Mouse (Mus musculus) stomach, embryonic 15.5 days (tissue): Measurements from ENCODE around the gene Actl7a. TPM values are rescaled to one million over a fixed set of nuclear protein-coding genes. Genes with fewer than 3 reads are reported as not detected.

Source experiments
- ATAC-seq: fragments of 200-750 bp; cut with Nextera tagmentation; 2 replicates; pipeline ENCODE4 v1.8.0; 2017; ENCODE audit warnings: low read depth, moderate number of reproducible peaks, moderate TSS enrichment; ENCODE audit not compliant: insufficient read depth, low FRiP score
- H3K27ac ChIP-seq: fragments of 300-500 bp; sonication (generic); 2 replicates; pipeline ENCODE4 v1.5.1; 2015; ENCODE audit warnings: mild to moderate bottlenecking, inconsistent platforms
- H3K27me3 ChIP-seq: fragments of 300-500 bp; sonication (generic); replicated peaks from 2 replicates; pipeline ENCODE4 v1.6.1; 2015; ENCODE audit warnings: inconsistent platforms
- H3K36me3 ChIP-seq: fragments of 300-500 bp; sonication (generic); 2 replicates; pipeline ENCODE4 v1.6.1; 2015; ENCODE audit warnings: inconsistent platforms
- H3K4me1 ChIP-seq: fragments of 300-500 bp; sonication (generic); 2 replicates; pipeline ENCODE4 v1.6.1; 2015; ENCODE audit warnings: inconsistent platforms
- H3K4me2 ChIP-seq: fragments of 300-500 bp; sonication (generic); 2 replicates; pipeline ENCODE4 v1.6.1; 2015; ENCODE audit warnings: mild to moderate bottlenecking, inconsistent platforms
- H3K4me3 ChIP-seq: fragments of 300-500 bp; sonication (generic); replicated peaks from 2 replicates; pipeline ENCODE4 v1.5.1; 2015; ENCODE audit warnings: inconsistent platforms
- H3K9ac ChIP-seq: fragments of 300-500 bp; sonication (generic); 2 replicates; pipeline ENCODE4 v1.6.1; 2015; ENCODE audit warnings: inconsistent platforms
- H3K9me3 ChIP-seq: fragments of 300-500 bp; sonication (generic); 2 replicates; pipeline ENCODE4 v1.6.1; 2016; ENCODE audit warnings: inconsistent platforms
- WGBS: fragments of 180-500 bp; shearing (Covaris S2); methylation state at CpG from one replicate; pipeline ENCODE4 v1.1.7; 2015; 5-methylcytosine and 5-hydroxymethylcytosine counted together
- polyA plus RNA-seq: library from polyadenylated mRNA; unstranded; fragments of >200 nt; fragmentation: Nextera tagmentation; extraction: Ambion mirVana; gene quantifications from 2 replicates; pipeline ENCODE4 v1.2.1, GENCODE M21; 2015

Actl7a gene
- polyA plus RNA-seq, result not detected in 2 replicates

DNA sequence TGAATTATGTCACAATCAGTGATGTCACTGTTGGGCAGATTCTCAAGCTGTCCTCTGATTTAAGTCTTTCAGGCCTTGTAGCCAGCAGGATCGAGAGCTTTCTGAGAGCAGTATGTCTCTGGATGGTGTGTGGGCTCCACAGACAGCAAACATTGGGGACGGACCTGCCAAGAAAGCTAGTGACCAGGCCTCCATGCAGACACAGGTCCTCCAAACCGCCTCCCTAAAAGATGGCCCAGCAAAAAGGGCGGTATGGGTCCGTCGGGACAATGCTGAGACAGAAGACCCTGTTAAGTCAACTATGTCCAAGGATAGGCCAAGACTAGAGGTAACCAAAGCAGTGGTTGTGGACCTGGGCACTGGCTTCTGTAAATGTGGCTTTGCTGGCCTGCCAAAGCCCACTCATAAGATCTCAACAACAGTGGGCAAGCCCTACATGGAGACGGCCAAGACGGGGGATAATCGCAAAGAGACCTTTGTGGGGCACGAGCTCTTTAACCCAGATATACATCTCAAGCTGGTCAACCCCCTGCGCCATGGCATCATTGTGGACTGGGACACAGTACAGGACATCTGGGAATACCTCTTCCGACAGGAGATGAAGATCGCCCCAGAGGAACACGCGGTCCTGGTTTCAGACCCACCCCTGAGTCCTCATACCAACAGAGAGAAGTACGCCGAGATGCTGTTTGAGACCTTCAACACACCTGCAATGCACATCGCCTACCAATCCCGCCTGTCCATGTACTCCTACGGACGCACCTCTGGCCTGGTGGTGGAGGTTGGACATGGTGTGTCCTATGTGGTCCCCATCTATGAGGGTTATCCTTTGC is at the start of gene Actl7a:
Gene Actl7a, plus strand, starts transcription at position 51 of the 833 bp plus-strand sequence.
- H3K4me3 ChIP-seq, result no peak within 1 kb of the TSS
- no peak within 1 kb of the TSS for H3K4me2 ChIP-seq
- H3K9me3 ChIP-seq, result no peaks in the 10 kb centered on the region
- H3K36me3 ChIP-seq, result peaks cover 14% of the 10 kb centered on the region; the same call in 1 of the 2 replicates
- no peaks in the 10 kb centered on the region for H3K27me3 ChIP-seq
- H3K4me1 ChIP-seq, result no peaks in the 10 kb centered on the region
- no peak within 1 kb of the TSS for H3K9ac ChIP-seq
- H3K27ac ChIP-seq, result no peak within 1 kb of the TSS
- 94% methylated on average over 21 of the region's 21 CpGs for WGBS
- ATAC-seq, result no peak

- H3K9me3 ChIP-seq, result no peaks in the 10 kb centered on the region
- no peak overlapping the region for H3K9ac ChIP-seq
- no peak overlapping the region for H3K4me3 ChIP-seq
- H3K36me3 ChIP-seq, result no peaks in the 10 kb centered on the region
- ATAC-seq, result no peak
- H3K27ac ChIP-seq, result no peak overlapping the region
- no peak overlapping the region for H3K4me2 ChIP-seq
- no peaks in the 10 kb centered on the region for H3K4me1 ChIP-seq
- 74% methylated on average over 7 of the region's 7 CpGs for WGBS
- H3K27me3 ChIP-seq, result no peaks in the 10 kb centered on the region
These were observed 46.8 kb upstream of the Actl7a start for GRCm38 (mm10) chr4:56696401-56696800.

GRCm38 (mm10) chr4:56698671-56699070 is 44.5 kb upstream of the Actl7a start:
- no peak for ATAC-seq
- Histone ChIP-seq H3K4me2 (no peak overlapping the region), H3K27ac (no peak overlapping the region), H3K36me3 (no peaks in the 10 kb centered on the region), H3K27me3 (no peaks in the 10 kb centered on the region), H3K9me3 (no peaks in the 10 kb centered on the region), H3K9ac (no peak overlapping the region), H3K4me3 (no peak overlapping the region), H3K4me1 (no peaks in the 10 kb centered on the region)
- WGBS, result 34% methylated on average over 5 of the region's 5 CpGs

DNA sequence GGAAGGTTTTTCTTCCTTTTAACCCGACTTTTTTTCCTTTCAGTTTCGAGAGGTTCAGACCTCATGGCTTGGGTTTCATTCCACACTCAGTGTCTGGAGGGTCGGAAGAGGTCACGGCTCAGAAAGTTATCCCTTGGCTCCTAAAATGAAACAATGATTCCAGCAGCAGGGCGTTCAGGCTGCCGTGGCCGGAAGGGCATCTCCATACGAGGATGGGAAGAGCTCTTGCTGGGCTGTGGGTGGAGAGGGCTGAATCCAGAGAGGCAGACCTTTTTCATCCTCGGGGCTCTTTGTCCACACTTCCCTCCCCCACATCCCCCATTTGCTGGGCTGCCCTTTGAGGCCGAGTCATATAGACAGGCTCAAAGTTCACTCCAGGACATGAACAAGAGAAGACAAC is 41.0 kb upstream of the Actl7a start:
- 35% methylated on average over 10 of the region's 10 CpGs for WGBS
- Histone ChIP-seq H3K9me3 (no peaks in the 10 kb centered on the region), H3K9ac (no peak overlapping the region), H3K36me3 (no peaks in the 10 kb centered on the region), H3K27me3 (no peaks in the 10 kb centered on the region), H3K4me2 (no peak overlapping the region), H3K4me1 (no peaks in the 10 kb centered on the region), H3K27ac (no peak overlapping the region), H3K4me3 (no peak overlapping the region)
- ATAC-seq, result no peak

GRCm38 (mm10) chr4:56713155-56713554 is 30.1 kb upstream of the Actl7a start:
- Histone ChIP-seq H3K4me3 (no peak overlapping the region), H3K9me3 (no peaks in the 10 kb centered on the region), H3K27ac (no peak overlapping the region), H3K9ac (no peak overlapping the region), H3K36me3 (no peaks in the 10 kb centered on the region), H3K4me2 (no peak overlapping the region), H3K4me1 (no peaks in the 10 kb centered on the region), H3K27me3 (no peaks in the 10 kb centered on the region)
- no peak for ATAC-seq
- 87% methylated on average over 3 of the region's 3 CpGs for WGBS

- Histone ChIP-seq H3K4me1 (no peaks in the 10 kb centered on the region), H3K36me3 (no peaks in the 10 kb centered on the region), H3K27ac (no peak overlapping the region), H3K9me3 (no peaks in the 10 kb centered on the region), H3K4me3 (no peak overlapping the region), H3K4me2 (no peak overlapping the region), H3K27me3 (no peaks in the 10 kb centered on the region), H3K9ac (no peak overlapping the region)
- WGBS, result 59% methylated on average over 5 of the region's 5 CpGs
- no peak for ATAC-seq
These were observed 26.4 kb upstream of the Actl7a start for GRCm38 (mm10) chr4:56716801-56717200.

- Histone ChIP-seq H3K36me3 (no peaks in the 10 kb centered on the region), H3K9me3 (no peaks in the 10 kb centered on the region), H3K4me2 (no peak overlapping the region), H3K27ac (no peak overlapping the region), H3K27me3 (no peaks in the 10 kb centered on the region), H3K4me3 (no peak overlapping the region), H3K9ac (no peak overlapping the region), H3K4me1 (no peaks in the 10 kb centered on the region)
- ATAC-seq, result no peak
- WGBS, result 85% methylated on average over 3 of the region's 3 CpGs
These were observed 25.3 kb upstream of the Actl7a start for GRCm38 (mm10) chr4:56717932-56718331.

- no peak for ATAC-seq
- Histone ChIP-seq H3K4me2 (no peak overlapping the region), H3K36me3 (no peaks in the 10 kb centered on the region), H3K9me3 (no peaks in the 10 kb centered on the region), H3K27me3 (no peaks in the 10 kb centered on the region), H3K27ac (no peak overlapping the region), H3K4me1 (no peaks in the 10 kb centered on the region), H3K4me3 (no peak overlapping the region), H3K9ac (no peak overlapping the region)
- 60% methylated on average over 12 of the region's 12 CpGs for WGBS
These were observed 24.4 kb upstream of the Actl7a start for GRCm38 (mm10) chr4:56718573-56719442.

- no peak overlapping the region for H3K4me3 ChIP-seq
- H3K4me1 ChIP-seq, result no peaks in the 10 kb centered on the region
- no peak overlapping the region for H3K4me2 ChIP-seq
- no peak for ATAC-seq
- H3K36me3 ChIP-seq, result no peaks in the 10 kb centered on the region
- no peak overlapping the region for H3K9ac ChIP-seq
- WGBS, result 60% methylated on average over 9 of the region's 9 CpGs
- H3K27ac ChIP-seq, result no peak overlapping the region
- H3K27me3 ChIP-seq, result no peaks in the 10 kb centered on the region
- no peaks in the 10 kb centered on the region for H3K9me3 ChIP-seq
These were observed 23.8 kb upstream of the Actl7a start for GRCm38 (mm10) chr4:56719456-56719855.

GRCm38 (mm10) chr4:56720403-56720802 is 22.8 kb upstream of the Actl7a start:
- H3K4me3 ChIP-seq, result no peak overlapping the region
- no peaks in the 10 kb centered on the region for H3K4me1 ChIP-seq
- no peaks in the 10 kb centered on the region for H3K9me3 ChIP-seq
- no peak overlapping the region for H3K9ac ChIP-seq
- no peak overlapping the region for H3K27ac ChIP-seq
- H3K36me3 ChIP-seq, result no peaks in the 10 kb centered on the region
- H3K27me3 ChIP-seq, result no peaks in the 10 kb centered on the region
- H3K4me2 ChIP-seq, result no peak overlapping the region
- no peak for ATAC-seq
- WGBS, result 72% methylated on average over 9 of the region's 9 CpGs

DNA sequence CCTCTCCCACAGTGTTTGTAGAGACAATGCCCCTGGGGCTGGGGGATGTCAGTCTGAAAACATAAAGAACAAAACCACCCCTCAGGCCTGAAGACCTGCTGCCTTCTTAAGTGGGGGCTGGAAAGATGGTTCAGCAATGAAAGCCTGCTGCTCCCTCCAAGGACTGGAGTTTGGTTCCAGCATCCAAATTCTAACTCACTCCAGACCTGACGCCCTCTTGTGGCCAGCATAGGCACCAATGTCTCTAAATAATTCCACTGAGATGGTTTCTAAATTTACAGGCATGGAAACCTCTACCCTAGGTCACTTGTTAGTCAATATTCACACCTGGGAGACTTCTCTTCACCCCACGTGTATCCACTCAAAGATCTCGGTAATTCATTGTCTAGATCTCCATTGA is 21.7 kb upstream of the Actl7a start:
- no peak for ATAC-seq
- Histone ChIP-seq H3K4me3 (no peak overlapping the region), H3K4me1 (no peaks in the 10 kb centered on the region), H3K9me3 (no peaks in the 10 kb centered on the region), H3K9ac (no peak overlapping the region), H3K36me3 (no peaks in the 10 kb centered on the region), H3K27ac (no peak overlapping the region), H3K27me3 (no peaks in the 10 kb centered on the region), H3K4me2 (no peak overlapping the region)
- 29% methylated on average over 3 of the region's 3 CpGs for WGBS

- H3K27me3 ChIP-seq, result no peaks in the 10 kb centered on the region
- no peak overlapping the region for H3K9ac ChIP-seq
- no peaks in the 10 kb centered on the region for H3K36me3 ChIP-seq
- 66% methylated on average over 6 of the region's 6 CpGs for WGBS
- no peak overlapping the region for H3K4me2 ChIP-seq
- no peaks in the 10 kb centered on the region for H3K4me1 ChIP-seq
- H3K27ac ChIP-seq, result no peak overlapping the region
- H3K9me3 ChIP-seq, result no peaks in the 10 kb centered on the region
- no peak overlapping the region for H3K4me3 ChIP-seq
- ATAC-seq, result no peak
These were observed 20.9 kb upstream of the Actl7a start for GRCm38 (mm10) chr4:56722346-56722745.
